Mouse (Mus musculus): ENCODE measurements around the gene D630039A03Rik.

The D630039A03Rik gene

DNA sequence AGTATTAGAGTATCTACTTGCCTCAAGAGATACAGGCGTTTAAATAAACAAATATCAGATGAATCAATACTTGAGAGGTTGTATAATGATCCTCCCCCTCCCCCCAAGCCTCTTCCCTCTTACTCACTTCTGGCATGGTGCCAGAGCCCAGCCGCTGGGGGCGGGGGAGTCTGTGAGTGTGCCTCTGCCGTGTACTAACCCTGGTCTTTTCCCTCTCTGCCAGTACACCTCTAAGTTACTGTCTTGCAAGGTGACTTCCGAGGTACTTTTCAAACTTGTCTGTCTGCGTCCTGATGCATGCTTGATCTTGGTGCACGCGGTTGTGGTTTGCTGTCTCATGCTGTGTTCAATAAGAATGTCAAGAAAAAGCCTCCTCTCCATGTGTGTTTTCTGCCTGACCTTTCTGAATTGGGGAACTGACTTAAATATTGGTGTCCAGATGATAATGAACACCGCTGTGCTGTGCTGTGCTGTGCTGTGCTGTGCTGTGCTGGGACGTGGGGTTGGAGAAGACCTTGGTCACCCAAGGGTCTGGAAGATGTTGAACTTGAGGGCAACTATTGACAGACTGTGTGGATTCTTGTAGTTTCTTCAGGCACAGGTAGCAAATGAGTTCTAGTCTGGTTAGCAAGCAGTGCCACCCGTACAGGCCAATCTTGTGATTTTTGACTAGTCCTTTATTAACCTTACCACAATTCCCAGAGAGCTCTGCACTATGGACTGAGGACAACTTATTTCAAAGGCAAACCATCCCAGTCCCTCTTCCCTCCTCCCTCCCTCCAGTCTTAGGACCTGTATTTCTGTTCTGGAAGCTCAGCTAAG, 29.8 kb downstream of the D630039A03Rik start:
- no peak for DNase-seq (ENCODE audit: low read depth)

GRCm38 (mm10) chr4:57885186-57885585, 30.9 kb downstream of the D630039A03Rik start:
- no peak for DNase-seq (ENCODE audit: low read depth)

GRCm38 (mm10) chr4:57884511-57884910, 31.6 kb downstream of the D630039A03Rik start:
- no peak for DNase-seq (ENCODE audit: low read depth)

- no peak for DNase-seq (ENCODE audit: low read depth)
Measured at GRCm38 (mm10) chr4:57883520-57884421, 32.3 kb downstream of the D630039A03Rik start.

DNA sequence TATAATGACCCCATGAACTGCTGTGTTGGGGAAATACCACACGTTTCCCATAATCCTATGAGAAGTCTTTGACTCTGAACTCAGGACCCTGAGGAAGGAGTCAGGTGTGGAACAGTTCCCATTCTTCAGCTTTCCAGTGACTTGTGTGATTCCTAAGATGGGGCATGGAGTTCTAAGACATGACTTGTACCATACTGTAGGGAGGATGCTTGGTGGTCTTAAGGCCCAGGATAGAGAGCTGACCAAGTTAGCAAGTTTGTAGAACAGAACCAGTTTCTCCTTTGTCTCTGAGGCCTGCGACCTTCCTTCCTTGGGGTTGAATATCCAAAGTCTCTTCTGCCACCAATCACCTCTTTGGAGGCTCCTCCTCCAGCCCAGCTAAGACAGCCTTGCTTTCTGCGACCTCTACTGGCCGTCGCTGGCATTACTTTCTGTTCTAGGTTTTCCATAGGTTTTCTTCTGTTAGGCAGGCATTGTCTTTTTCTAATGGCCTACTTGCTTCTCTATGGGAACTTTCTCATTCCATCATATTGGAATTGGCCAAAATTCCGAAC, 36.2 kb downstream of the D630039A03Rik start:
- peak; percentile 50 for DNase-seq (ENCODE audit: low read depth)

DNA sequence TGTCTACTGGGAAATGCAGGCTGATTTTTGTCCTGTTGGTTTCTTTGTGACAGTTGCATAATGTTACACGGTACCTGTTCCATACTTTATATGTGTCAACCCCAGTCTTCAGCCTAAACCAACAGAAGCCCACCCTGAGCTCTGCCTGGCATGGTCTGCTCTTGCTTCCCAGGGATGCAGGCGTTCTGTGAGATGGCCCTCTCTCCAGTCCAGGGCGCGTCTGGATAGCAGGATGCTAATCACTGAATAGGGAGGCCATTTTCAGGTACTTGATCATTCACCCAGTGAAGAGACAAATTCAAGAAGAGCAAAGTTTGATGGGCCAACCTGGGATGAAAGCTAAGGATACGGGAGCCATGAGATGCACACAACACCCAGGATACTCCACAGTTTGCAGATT, 37.0 kb downstream of the D630039A03Rik start:
- no peak for DNase-seq (ENCODE audit: low read depth)

GRCm38 (mm10) chr4:57867454-57867853, 48.6 kb downstream of the D630039A03Rik start:
- no peak for DNase-seq (ENCODE audit: low read depth)

DNA sequence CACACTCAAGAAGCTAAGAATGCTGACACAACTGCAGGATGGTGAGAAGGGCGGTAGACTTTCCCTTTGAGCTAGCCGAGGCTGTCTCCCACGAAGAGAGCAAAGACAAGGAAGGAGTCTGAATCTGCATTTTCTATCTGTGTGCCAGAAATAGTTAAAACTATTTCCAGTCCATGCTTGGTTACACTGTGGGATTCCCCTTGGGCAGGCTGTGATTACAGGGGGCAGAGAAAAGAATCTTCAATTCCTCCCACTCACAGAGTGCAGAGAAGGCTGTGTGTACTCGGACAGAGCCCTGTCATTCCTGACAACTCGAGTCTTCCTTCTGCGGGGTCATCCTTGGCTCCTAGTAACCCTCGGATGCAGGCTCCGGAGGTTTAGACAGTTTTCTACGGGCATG, 49.1 kb downstream of the D630039A03Rik start:
- no peak for DNase-seq (ENCODE audit: low read depth)

DNA sequence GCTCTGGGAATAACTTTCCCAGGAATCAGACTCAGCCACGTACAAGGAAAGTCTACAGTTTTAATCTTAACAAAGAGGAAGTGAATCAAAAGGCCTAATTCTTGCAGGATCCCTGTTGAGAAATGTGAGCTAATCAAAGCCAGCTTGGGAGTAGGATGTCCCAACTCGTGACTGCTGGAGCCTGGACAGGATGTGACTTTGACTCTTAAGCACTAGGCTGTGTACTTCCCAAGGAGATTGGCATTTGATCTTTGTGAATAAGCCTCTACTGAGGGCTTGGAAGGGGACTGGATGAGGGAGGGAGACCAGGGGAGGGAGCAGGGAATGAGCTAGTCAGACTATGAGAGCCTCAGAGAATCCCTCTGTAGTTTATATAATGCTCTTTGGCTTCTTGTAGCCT, 50.0 kb downstream of the D630039A03Rik start:
- DNase-seq (ENCODE audit: low read depth): no peak

DNA sequence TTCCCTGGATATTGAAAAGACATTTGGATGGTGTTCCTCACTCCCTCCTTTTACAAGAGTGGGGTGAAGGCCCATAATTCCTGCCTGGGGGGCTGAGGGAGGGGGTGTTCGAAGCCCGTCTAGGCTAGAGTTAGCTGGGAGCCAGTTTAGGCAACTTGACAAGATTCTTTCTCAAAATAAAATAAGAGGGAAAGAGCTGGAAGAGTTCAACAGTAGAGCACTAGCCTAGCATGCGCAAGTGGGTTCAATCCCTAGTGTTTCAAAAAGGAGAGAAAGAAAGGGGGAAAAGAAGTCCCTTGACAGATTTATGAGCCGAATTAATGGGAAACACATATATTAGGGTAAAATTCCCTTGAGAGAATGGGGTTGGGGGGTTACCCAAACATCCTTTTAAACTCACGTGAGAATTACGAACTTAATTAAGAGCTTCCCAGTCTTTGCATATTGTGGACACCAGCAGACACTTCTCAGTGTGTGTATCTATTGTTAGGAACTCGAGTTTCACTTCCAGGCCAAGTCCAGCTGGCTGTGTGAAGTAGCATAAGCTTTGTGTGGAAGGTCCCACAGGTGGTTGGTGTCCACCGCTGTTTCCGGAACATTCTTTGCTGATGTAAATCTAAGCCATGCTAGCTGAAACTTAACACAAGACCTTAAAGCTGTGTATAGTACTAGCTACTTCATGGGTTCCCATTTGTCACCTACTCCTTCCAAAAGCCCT, 53.7 kb downstream of the D630039A03Rik start:
- no peak for DNase-seq (ENCODE audit: low read depth)

GRCm38 (mm10) chr4:57861856-57862255, 54.2 kb downstream of the D630039A03Rik start:
- no peak for DNase-seq (ENCODE audit: low read depth)

DNA sequence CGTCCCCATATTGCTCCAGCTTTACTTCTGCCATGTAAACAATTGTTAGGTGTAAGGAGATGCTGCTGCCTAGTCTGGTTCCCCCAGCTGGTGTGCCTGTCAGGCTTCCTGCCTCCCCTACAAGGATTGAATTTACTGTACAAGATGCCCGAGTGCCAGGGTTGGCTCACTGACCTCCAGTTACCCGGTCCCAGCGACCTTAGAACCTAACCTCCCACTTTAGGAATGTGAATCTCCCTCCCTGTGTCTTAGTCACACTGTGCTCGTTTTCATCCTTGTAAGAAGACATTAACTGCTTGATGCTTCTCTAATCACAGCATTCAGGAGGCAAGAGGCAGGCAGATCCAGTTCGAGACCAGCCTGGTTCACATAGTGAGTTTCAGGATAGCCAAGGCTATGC, 54.9 kb downstream of the D630039A03Rik start:
- DNase-seq (ENCODE audit: low read depth): no peak

DNA sequence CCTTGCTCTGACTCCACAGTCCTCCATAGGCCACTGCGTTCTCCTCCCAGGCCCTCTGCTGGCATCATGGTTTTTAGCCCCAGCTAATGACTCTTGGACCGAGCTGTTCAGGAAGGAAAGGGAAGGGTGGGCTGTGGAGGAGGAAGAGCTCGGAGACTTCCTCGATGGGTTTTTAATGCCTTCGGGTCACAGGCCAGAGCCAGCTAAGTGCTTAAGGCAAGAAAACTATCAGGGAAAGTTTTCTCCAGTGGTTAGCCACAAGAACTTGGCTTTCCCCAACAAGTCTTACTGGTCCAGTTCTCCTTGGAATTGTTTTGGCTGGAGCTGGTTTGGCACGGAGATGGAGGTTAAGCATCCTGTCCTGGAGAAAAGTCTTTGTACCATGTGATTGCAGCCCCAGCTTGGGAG, 55.9 kb downstream of the D630039A03Rik start:
- no peak for DNase-seq (ENCODE audit: low read depth)
